Mouse (Mus musculus) NIH3T3 (cell line): Measurements from ENCODE around the gene Tifa.

Source experiments
- DNase-seq: peaks from one replicate; pipeline ENCODE4 v3.0.0-alpha.2; 2012; ENCODE audit warnings: low read depth

Gene Tifa

DNA sequence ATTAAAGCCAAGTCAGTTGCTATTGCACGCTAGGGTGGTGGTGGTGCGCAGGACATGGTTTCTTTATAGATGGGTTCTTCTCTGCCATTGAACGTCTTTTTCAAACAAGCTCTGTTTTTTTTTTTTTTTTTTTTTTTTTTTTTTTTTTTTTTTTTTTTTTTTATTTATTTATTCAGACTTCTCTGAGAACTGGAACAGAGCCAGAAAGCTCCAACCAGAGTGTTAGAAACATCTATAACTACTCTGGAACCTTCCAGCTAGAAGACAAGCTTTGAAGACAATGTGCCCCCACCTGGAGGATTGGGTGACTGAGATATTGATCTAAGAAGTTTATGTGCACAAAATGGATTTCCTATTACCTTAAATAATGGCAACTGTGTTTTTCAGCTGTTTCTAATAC, 74.0 kb downstream of the Tifa start:
- DNase-seq = peak; percentile 35

DNA sequence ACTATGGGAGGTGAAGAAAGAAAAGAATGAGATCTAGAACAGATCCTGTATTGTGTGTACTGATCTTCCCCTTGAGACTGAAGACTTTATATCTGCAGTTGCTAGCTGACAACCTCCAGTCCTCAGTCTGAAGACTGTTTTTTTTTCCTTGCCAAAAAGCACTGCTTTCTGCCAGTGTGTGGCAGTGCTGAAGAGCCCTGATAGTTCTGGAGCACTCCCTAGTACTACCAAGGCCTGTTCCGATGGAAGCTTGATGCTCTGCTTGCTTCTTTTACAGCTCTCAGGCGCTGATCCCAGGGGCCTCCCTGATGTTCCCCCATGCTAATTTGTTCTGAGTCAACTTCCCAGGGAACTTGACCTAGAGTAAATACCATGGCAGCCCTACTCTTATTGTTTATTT, 74.6 kb downstream of the Tifa start:
- DNase-seq = peak; percentile 19

DNA sequence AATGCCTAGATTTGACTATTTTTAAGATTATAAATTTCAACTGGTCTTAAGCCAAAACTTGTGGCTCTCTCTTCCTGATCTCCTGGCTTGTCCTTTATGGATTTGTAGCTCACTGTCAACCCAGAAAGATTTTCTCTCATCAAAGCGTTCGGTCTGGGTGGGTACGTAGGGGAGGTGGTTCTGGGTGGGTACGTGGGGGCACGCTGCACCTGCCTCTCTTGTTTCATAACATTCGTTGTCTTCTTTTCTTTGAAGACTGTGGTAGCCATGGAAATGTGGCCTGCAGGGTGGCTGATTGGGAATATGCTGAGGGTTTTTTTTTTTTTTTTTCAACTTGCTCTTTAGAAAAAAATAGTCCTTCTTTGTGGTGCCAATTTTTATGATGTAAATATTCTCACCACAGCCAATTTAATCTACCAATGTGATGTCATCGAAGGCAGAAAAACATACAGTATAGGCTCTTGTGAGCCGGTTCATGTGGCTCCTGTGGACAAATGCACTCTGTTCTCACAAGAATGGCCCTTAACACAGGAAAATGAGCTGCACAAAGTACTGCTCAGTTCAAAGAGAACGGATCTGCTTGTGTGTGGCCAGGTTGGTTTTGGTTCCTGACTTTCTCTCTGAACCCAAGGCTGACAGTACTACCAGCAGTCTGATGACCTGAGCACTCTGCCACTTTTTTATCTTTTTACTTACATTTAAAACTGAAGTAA, 78.6 kb downstream of the Tifa start:
- no peak for DNase-seq

DNA sequence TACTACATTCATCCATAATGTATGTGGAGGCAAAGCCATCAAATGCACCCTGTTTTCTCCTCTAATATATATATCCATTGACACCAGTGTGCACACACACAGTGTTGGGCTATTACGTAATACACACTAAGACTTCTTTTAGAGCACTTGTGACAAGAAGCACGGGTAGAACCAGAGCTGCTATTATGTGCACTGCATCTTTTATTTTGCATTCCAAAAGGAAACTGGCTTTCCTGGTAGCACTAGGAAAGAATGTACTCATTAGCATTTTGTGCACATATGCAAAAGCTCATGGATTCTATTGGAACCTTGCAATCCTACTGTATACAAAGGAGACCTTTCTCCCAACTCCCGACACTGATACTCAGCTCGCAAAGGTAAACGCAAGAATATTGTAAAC, 79.3 kb downstream of the Tifa start:
- DNase-seq = no peak

DNA sequence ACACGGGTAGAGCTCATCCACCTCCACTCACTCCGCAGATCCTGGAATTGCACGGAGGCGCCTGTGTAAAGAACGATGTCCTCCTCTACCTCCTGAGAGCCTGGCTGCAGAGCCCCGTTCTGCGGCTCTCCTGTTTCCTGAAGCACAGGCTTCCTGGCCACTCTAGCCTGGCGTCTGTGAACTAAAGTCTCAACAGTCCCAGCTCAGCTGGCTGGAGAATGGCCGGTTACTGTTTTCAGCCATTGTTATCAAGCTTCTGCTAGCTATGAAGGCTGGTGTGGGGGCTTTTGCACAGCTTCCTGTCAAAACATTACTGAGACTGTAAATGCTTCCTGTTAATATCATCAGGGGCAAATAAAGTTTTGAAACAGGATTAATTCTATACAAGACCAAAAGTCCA, 82.0 kb downstream of the Tifa start:
- no peak for DNase-seq

DNA sequence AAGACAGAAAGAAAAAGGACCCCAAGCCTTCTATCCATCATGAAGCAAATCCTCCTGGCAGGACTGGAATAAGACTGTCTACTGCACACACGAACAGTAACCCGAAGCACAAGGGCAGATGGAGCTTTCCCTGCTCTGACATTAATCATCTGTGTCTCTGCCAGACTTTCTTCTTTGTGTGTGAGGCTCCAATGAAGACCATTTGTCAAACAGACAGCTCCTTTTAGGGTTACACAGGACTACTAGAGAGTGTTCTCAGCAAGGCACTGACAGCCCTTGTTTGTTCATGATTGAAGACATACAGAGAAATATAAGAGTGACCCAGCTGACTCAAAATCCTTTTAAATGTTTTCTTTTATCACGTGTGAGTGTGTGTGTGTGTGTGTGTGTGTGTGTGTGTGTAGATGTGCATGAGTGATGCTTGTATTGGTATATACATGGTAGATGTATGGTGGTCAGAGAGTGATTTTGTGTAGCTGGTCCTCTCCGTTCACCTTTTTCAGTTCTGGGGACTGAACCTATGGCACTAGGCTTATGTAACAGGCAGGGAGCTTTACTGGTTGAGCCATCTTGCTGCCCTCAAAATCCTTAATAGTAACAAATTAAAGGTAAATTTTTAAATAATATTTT, 84.8 kb downstream of the Tifa start:
- DNase-seq = peak; percentile 60

DNA sequence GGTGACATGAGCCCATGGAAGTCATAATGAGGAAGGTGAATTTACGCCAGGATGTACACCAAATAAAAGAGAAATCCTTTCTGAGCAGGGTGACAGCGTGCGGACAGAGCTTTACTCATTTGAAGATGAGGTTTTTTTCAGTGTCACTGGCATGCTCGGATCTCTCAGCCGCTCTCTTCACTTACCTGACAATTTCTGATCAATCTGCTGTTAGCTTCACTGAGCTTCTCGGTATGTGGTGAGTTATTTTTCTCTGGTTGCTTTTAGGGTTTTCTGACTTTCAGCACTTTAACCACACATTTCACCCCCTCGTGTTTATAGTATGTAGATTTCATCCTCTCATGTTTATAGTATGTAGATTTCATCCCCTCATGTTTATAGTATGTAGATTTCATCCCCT, 85.5 kb downstream of the Tifa start:
- no peak for DNase-seq

DNA sequence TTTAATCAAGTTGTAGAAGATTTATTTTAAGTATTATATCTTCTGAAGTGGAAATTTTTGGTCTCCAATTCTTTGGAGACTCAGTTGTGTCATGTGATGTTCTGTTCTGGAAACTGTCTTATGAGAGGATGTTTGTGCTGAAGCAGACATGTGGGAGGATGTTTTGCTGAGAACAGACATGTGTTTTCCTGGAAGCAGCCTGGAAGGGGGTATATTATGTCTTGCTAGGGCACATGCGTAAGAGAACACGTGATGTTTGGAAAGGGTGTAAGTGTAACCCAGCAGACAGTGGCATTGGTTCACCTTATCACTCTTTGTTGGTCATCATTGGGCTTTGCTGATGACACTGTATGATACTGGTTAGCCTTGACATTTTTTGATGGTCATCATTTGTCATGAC, 85.9 kb downstream of the Tifa start:
- DNase-seq = no peak

DNA sequence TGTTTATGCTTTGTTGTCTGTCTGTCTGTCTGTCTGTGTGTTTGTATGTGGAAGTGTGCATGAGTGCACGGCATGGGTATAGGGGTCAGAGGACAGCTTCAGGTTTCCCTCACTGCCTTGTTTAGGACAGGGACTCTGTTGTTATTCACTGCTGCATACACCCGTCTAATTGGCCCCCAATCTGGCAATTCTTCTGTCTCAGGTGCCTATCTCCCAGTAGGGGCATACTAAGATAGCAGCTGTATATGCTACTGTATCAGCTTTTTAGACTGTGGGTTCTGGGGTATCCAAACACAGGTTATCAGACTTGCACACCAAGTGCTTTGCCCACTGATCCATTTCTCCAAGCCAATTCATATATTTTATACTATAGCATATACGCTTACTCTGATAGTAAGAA, 90.4 kb downstream of the Tifa start:
- no peak for DNase-seq

DNA sequence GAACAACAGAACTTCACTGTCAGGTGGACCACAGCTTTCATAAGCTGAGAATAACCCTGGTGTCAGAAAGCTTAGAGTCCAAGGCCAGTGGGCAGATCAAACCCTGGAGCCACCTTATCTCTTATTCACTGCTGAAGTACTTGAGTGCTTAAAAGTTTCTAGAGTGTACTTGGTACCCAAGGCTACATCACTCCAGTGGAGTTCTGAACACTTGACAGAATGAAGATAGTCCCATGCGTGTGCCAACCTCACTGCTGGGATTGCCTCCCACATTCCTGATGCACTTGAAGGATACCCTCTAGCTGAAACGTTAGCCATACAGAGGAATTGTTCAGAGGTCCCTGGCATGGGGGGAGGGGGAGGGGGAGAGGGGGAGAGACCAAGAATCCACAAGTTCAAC, 92.1 kb downstream of the Tifa start:
- DNase-seq = no peak
